Mouse (Mus musculus) activated CD4-positive, CD25-positive, alpha-beta regulatory T cell, adult 4 months (primary cell): ENCODE data around the gene Rrp36. TPM values are rescaled to one million over a fixed set of nuclear protein-coding genes. Genes with fewer than 3 reads are reported as not detected.

Source experiments
- ATAC-seq: one replicate; pipeline ENCODE4 v1.8.0; 2017
- polyA plus RNA-seq, 2 experiments: library from polyadenylated mRNA; unstranded; fragments of 100-300 nt; shearing (Covaris generic); gene quantifications; one replicate each; pipeline ENCODE4 v1.2.1; 2017

Rrp36 gene
- polyA plus RNA-seq, 2 experiments from 2014 or later: 44.0 to 48.0 TPM

DNA sequence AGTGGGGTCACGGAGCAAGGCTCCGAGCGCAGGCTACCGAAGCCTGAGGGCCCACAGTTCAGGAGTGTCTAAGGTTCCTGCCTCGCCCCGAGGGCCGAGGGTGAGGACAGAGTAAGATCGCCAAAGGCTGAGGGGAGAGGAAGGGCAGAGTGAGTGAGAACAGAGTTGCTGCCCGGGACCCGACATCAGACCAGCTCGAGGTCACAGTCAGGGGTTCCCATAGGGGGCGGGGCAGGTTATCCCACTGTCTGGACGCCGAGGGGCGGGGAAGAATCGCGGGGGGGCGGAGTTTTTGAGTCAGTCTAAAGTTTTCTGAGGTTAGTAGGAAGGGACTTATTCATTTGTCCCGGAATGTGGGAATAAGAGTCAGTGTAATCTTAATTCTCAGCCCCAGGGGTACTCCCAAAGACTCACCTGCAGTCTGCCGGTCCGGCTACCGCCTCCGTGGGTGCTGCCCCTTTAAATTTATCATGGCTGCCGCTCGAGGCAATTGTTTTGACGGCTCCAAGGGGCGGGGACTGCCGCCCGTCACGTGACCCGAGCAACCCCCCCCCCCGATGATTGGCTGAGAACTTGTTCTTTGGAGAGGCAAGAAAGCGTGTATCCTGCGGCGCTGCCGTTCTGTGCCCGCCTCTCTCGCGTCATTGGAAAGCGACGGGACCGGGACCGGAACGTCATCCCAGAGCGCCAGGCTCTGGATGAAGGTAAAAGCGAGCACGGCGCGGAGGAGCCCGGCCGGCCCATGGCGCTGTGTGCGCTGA is 28.4 kb downstream of the Rrp36 start, which contains the start of the genes Klc4 and Mrpl2:
TSS of gene Klc4 (minus strand) at position 462 of the 761 bp plus-strand sequence.
TSS of gene Mrpl2 (plus strand) at position 669 of the 761 bp plus-strand sequence.
- peak; percentile 77 for ATAC-seq

DNA sequence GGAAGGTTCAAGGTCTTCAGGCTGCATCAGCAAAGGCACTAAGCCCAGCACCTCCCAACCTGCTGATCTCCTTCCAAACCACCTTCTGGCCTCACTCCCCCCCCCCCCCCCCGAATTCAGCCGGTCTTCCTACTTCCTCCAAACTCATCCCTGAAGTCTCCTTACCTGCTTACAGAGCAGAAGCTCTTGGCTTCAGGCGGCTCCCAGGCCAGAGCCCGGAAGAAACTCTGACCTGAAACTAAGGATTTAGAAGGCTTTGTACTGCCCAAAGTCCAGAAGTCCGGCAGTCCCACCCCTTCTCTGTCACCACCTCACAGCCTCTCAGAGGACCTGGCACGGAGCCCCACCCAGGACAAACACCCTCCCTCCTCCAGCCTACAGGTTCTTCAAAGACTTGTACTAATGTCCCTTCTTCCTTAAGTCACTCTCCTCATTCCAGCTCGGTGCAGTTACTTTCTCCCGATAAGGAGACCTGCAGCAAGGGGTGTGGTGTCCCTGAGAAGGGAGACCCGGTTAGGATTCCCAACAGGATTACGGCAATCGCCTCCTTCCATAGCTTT is 29.2 kb downstream of the Rrp36 start:
- ATAC-seq: no peak

DNA sequence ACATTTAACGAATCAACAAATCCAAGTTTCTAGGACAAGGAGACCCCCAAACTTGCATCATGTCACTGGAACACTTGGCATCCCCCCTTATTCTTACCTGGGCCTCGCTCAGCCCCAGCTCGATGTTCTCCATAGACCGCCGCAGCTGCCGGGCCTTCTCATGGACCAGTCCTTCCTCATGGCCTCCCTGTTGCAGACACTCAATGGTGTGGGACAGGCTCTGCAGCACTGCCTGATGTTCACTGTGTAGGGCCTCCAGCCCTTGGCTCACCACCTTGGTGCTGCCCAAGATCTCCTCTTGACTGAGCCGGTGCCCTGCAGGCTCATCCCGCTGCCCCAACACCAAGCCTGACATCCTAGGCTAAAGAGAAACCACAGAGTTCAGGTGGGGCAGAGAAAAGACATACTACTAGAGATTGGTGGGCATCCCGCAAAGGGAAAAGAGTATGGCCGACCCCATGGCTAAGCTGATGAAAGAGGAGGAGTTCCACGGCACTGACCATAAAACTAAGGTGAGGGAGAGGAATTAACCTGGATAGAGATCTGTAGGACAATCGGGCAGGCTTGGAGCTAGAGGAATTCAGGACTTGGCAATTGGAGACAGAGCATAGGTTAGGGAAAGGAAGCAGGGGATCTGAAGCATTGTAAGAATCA is 29.9 kb downstream of the Rrp36 start:
- no peak for ATAC-seq

DNA sequence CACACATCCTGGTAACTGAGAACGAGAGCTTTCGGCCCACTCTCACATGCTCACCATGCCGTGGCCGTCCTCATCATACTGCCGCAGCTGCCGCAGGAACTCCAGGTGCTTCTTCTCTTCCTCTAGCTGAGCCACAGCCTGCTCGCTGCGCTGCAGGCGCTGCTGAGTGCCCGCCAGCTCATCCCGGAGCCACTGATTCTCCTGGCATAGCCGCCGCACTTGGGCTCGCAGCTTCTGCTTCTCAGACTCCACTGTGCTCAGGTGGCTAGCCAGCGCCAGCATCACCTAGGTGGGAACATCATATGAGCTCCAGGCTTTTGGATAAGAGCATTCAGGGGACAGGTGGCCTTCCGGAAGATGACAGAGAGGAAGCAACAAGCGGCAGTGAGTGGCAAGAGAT is 32.1 kb downstream of the Rrp36 start:
- no peak for ATAC-seq

DNA sequence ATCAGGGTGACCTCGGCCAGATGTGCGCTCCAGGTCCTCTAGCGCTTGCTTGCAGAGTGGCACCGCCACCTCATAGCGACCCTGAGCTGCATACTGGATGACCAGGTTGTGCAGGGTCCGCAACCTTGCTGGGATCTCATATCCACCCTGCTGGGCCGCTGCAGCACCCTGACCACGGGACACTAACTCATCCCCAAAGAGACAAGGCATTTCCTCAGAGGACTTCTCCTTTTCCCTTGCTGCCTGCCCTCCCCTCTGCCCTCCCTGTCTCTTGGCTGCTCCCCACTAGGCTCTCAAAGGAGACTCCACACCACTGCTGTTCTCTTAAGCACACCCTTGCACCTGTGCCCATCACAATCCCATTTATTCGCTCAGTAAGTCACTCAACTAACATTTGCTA is 34.2 kb downstream of the Rrp36 start:
- no peak for ATAC-seq

DNA sequence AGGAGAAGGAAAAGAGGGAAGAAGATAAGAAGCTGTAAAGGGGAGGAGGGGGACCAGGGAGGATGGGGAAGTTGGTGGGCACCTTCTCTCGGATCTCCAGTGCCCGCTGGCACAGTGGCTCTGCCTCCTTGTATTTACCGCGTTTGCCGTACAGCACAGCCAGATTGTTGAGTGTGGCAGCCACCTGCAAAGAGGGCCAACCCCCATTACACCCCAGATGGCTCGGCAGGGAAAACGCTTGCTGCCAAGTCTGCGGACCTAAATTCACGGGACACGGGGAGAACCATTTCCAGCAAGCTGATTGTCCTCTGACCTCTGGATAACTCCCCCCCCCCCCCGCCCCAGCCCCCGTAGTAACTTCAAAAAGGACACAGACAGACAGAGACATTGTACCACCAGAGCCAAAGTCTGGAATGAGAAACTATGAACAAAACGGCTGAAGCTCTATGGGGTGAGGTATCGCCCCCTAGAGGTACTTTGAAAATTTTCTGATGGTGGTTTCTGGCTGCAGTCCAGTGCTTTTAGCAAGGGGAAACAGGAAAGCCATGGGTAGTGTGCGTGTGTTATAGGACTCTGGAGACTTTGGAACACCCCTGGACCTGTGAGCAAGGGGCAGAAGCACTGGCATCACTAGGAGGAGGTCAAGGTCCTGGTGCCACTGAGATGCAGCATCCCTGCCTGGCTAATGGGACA is 37.2 kb downstream of the Rrp36 start:
- no peak for ATAC-seq

DNA sequence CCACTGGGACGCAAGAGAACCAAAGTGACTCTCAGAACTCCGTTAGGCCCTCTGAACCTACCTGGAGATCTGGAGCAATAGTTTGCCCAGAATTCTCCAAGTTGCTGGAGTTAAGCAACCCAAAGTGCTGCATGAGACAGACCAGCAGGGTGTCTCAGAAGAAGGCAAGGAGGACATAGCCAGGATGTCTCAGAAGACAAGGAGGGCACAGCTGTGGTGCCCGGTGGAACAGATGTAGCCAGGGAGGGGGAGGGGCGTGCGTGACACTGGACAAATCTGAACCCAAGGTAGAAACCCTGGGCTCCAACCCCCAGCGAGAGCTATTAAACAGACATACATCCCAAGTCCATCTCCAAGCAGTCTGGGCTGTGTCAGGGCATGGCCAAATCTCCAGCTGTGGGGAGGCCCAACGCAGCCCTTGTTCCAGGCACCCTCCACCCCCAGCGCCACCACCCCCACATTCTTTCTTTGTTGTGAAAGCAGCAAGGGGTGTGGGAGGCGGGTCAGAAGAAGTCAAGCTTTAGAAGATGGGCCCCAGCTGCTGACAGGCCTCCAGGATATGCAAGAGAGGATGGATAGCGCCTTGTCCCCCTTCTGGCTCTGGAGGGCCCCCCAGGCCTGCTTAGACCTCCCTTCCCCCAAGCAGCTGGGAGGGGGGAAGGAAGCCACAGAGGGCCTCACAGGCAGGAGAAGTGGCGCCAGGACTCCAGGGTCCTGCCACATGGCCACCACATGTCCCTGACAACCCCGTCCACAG is 44.3 kb downstream of the Rrp36 start:
- no peak for ATAC-seq

DNA sequence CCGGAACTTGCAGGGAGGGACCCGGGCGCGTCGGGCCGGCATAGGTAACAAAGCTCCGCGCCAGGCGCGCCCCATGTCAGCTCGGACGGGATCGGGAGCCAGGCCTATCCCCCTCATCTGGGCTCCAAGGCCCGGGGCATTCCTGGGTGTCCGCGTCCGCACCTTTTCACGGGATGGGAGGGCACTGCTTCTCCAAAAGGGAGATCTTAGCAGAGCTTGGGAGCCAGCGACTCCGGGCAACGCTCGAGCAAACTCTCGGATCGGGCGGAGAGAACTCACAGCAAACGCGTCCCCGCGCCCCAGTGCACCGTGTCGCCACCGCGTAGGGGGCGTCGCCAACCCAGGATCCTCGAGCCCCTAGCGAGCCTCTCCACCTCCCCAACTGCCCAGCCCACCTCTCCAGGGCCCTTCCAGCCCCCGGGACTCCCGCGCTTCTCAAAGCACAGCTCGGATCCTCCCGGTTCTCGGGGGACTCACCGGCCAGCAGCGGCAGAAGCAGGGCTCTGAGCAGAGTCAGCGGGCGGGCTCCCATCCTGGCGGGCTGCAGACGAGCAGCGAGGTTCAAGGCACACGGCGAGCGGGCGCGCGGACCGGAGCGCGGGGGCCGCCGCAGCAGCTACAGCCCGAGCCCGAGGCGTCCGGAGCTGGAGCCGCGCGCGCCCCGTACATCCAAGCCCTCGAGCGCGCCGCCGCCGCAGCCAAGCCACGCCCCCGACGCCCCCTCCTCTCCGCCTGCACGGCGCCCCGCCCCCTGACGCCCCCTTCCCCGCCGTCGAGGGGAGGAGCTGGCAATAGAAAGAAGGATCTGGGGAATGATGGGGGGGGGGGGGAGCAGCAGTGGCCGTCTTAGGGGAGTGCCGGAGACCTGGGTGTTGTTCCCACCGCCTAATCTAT is 45.1 kb downstream of the Rrp36 start, which contains the start of gene Ptk7:
TSS of gene Ptk7 (minus strand) at position 714 of the 894 bp plus-strand sequence.
- ATAC-seq: no peak

DNA sequence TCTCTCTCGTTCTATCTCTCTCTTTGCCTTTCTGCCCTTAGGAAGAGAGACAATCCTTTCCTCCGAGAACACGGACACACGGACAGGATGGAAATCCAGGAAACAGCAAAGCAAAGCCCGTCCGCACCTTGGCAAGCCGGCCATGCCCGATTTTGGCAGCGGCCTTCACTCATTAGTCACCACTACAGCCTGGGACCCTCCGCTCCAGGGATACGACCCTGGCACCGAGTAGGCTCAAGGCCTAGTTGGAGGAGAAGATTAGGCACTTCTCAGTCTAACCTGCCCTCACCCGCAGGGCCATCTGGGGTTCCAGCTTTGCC is 45.7 kb downstream of the Rrp36 start:
- no peak for ATAC-seq

DNA sequence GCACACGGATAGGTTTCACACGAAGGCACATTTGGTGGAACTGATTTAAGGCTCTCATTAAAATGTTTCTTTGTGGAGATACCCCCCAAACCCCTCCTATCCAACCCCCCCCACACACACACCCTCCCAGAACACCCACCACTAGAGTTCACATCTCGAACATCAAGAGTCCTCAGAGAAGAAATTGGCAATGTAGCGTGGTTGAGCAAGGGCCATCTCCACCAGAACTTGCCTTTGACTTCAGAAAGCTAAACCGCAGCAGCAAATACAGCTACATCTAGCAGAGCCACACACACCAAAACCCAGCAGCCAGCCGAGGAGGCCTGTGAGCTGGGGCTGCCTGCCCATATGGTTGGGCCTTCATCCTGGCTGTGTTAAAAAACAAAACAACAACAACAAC is 46.7 kb downstream of the Rrp36 start:
- no peak for ATAC-seq

DNA sequence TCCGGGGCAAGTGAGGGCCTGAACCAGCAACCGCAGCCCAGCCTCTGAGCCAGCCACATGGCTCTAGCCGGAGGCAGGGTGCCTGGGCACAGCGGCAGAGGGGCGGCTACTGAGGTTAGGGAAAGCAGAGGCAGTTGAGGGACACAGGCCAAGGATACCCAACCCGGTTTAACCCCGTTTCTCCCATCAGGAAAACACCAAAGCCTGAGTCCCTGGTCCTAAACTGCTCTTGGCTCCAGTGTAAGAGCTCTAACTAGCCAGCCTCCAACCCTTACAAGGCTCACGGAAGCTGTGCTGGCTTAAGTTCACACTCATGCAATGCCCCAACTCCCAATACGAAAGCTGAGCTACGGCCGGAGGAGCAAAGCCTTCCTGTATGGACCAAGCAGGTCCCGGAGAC is 49.6 kb downstream of the Rrp36 start:
- ATAC-seq: no peak

DNA sequence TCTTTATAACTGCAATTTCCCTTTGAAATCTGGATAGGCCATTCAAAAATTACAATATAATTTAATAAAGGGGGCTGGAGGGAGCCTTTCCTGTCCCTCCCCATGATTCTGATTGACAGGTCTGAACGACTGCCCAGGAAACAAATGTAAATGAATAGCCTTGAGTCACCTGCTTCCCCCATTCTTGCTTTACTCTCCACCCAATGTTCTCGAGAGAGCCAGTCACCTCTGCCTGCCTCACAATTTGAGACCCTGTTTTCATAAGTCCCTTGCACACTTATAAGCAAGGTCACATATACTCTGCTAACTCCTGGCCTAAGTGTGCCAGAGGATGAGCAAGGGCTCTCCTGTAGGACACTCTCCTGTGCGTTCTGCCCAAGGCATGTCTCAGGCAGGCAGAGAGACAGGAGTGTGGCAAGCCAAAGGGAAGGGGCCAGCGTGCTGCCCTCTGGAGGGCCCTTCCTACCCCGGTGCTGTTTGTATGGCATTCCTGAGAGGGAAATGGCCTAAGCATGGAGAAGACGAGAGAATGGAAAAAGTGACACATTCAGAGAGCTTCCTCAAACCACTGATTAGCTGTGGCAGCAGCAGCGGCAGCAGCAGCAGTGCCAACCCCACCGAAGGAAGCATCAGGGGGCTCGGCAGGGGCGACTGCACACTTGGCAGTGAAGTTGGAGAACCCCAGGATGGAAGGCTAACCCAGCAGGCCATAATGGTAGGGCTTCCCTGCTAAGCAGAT is 50.2 kb downstream of the Rrp36 start:
- no peak for ATAC-seq

DNA sequence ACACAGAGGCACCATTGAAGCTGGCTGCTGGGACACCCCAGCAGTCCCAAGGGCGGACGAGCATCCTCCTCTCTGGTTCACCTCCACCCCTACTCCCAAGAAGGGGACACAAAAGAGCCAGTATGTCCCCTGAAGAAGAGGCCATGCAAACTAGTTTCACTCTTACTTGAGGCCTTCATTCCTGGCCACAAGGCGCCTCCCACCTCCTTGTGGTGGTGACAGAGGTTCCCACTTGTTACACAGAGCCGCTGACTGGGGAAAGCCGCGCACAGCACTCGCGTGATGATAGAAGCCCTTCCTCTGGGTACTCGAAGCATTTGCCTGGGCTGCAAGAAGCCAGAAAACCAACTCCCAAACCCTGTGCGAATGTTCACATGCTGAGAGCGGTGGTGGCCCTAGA is 51.9 kb downstream of the Rrp36 start:
- no peak for ATAC-seq

DNA sequence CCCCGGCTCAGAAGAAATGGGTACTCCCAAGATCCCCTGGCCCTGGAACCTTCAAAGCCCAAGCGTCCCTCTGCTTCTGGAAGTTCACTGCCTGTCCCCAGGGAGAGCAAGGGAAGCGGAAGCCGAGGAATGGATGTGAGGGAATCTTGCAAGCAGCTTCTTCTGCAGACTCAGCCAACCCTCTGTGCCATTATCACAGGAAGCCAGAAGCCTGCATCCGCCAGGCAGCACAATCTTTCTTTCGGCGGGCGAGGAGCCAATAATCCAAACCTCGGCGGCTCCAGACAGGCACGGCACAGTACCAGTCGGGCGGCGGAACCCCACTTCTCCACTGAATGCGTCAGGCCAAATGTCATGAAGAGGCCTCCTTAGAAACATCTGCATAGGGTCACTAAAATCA is 52.8 kb downstream of the Rrp36 start:
- no peak for ATAC-seq

DNA sequence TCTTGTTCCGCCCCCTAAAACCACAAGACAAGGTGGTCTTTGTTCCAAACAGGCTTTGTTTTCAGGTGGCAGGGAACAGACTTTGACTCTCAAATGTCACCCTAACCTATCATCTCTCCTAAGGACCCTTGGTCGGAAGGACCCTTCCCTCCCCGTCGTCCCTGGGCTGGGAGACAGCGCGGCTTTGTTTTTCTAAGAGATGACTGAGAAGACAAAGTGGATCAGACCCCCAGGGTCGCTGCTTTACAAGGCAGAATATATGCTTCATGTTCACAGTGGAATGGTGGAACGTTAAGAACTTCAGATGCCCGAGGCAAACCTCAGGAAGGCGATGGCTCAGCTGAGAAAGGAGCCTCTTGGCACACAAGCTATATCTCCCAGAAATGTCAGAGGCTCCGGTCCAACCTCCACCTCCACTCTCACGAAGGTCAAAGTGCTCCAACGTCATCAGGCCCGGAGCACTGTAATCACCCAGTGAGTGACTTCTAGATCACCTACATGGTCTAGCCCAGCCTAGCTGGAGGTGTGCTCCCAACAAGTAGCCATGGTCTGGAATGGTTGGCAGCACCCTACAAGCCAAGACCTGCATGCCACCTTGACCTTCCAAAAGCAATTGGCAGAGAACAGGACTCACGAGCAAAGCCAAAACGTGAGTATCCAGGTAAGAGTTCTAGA is 54.3 kb downstream of the Rrp36 start:
- no peak for ATAC-seq

DNA sequence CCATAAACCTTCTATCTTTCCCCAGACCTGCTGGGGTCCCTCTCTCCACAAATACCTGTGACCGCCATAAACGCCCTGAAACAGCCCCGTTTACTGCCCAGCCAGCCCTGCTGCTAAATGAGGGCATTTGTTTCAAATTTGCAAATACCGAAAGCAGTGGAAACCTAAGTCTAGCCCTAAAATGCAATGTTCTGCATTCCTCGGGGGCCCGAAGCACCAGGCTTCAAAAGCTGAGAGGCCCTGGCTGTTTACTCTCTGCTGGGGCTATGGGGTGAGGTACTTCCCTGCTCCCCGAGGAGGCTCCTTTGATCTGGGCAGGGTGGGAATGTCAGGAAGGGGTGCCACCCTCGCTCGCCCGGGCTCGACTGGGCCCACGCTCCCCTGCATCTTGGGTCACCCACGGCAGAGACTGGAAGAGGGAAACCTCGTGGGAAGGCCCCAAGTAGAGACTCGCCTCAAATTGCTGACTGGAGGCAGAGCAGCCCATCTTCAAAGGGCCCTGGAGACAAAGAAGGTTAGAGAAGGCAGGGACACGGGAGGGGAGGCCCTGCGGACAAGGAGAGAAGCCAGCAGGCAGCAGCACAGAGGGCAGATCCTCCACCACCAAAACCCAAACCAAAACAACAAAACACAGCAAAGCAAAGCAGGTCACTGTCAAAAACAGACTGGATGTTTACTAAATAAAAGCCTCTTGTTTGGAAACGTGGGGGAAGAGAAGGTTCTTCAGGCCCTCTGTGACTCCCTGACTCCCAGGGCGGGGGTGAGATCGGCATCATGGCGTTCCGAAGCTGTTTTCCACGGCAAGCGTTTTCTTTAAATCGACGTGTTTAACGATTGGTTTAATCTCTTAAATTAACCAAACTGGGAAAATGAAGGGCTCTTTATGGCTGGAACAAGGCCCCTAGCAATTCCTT is 55.1 kb downstream of the Rrp36 start:
- ATAC-seq: no peak

DNA sequence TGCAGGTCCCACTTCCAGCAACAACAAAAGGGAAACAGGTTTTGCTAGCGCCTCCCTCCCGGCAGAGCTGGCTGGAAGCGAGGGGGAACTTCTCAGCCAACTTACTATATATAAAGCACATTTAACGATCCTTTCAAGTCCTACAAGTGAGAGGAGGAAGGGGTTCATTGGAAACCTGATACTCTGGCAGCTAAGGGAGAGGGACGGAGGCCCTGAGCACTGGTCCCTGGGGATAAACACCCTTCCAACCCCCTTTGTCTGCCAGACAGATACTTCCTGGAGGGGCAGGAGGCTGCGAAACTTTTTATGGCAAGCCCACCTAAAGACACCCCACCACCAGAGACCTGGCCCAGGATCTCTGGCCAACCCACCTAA is 55.8 kb downstream of the Rrp36 start:
- ATAC-seq: no peak

DNA sequence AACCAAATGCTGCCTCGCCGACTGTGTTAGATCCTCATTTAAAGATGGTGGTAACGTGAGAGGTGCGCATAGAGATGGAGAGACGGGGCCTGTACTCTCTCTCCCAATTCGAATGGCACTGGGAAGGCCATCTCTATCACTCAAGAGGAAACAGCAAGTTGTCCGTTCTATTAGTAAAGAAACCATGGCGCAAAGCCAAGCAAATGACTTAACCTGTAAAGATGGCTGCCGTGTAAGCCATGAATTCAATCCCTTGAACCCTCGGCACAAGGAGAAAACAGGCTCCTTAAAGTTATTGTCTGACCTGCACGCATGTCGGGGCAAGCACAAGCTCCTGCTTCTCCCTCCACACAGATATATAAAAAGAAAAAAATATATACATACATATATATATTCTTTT is 56.4 kb downstream of the Rrp36 start:
- ATAC-seq: no peak
